Mouse (Mus musculus): Measurements from ENCODE around the gene Gprc5b.
A peak's percentile ranks its signal among the peaks of the same experiment; 100 is the strongest.

DNA sequence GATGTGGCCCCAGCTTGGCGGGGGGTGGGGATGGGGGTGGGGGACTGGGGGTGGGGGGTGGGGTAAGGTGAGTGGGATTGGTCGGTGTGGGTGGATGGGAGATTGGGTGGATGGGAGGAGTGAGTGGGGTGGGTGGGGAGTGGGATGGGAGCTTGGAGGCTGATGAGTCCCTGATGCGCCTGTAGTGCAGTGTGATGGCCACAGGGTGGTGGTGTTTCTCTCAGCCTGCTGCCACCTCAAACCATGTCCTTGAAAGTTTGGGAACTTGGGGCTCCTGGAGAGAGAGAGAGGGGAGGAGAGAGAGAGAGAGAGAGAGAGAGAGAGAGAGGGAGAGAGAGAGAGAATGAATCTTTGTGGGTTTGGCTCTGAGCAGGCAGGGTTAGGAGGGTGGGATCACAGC lies 20.7 kb upstream of the Gprc5b start:
- peak; percentile 70 for TF ChIP-seq CTCF (conservative IDR thresholded peaks at IDR 0.05; ENCODE audit: insufficient read depth, insufficient read length, low read depth, low read length)
- no peak for TF ChIP-seq POLR2A (IDR thresholded peaks at IDR 0.05; ENCODE audit: low read depth, low read length)
